Mouse (Mus musculus): ENCODE data around the gene Pigb. TPM values are rescaled to one million over a fixed set of nuclear protein-coding genes. Genes with fewer than 3 reads are reported as not detected.

Gene Pigb
- polyA plus RNA-seq, 1 experiment = 5.1 TPM

DNA sequence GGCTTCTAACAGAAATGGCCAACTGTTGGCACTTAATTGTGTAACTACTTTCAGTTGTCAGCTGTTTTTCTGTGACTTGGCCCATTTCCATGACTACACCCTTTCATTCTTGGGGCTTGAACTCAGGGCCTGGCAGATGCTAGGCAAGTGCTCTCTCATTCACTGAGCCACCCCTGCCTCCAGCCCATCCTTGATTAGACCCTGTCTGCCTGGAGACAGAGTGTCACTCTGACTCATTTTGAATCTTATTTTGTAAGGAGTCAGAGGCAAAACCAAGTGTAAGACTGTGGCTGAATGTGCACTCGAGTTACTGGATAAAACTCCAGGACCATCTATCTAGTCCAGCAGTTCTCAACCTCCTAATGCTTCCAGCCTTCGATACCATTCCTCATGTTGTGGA is 7.7 kb upstream of the Pigb start:
- Histone ChIP-seq H3K27me3 (ENCODE audit: control insufficient read depth, insufficient read depth, low read length) (no peaks in the 10 kb centered on the region), H3K4me3 (ENCODE audit: control insufficient read depth, low read depth, low read length) (no peak overlapping the region), H3K36me3 (ENCODE audit: control insufficient read depth, insufficient read depth, low read length) (no peaks in the 10 kb centered on the region), H3K4me1 (ENCODE audit: control insufficient read depth, insufficient read depth, low read length) (peaks cover 3% of the 10 kb centered on the region; the same call in 1 of the 2 replicates), H3K27ac (ENCODE audit: control insufficient read depth, insufficient read depth, low read depth, low read length) (no peak overlapping the region)
- TF ChIP-seq POLR2A (IDR thresholded peaks at IDR 0.05; ENCODE audit: control insufficient read depth, low read depth, low read length) (no peak), CTCF (IDR thresholded peaks at IDR 0.05; ENCODE audit: control insufficient read depth, insufficient read depth, insufficient replicate concordance, low read depth, low read length) (no peak)

DNA sequence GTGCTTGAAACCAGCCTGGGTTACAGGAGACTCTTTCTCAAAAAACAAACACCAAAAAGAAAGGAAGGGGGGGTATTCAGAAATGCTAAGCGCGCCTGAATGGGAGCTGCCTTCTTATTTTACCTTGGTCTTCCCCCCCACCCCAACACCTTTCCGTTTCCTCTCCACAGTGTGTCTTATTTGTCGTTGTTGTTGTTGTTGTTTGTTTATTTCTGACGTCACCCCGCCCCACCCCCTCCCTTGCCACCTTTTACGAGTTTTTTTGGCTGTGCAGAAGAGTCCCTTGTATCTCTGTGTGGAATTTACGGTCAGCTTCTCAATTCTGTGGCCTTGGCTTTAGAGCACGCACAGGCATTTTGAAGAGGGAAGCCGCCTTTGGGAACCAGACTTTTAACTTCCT is 5.5 kb upstream of the Pigb start:
- Histone ChIP-seq H3K4me3 (ENCODE audit: control insufficient read depth, low read depth, low read length) (no peak overlapping the region), H3K27me3 (ENCODE audit: control insufficient read depth, insufficient read depth, low read length) (no peaks in the 10 kb centered on the region), H3K36me3 (ENCODE audit: control insufficient read depth, insufficient read depth, low read length) (no peaks in the 10 kb centered on the region), H3K4me1 (ENCODE audit: control insufficient read depth, insufficient read depth, low read length) (peaks cover 3% of the 10 kb centered on the region; the same call in 1 of the 2 replicates), H3K27ac (ENCODE audit: control insufficient read depth, insufficient read depth, low read depth, low read length) (no peak overlapping the region)
- TF ChIP-seq POLR2A (IDR thresholded peaks at IDR 0.05; ENCODE audit: control insufficient read depth, low read depth, low read length) (no peak), CTCF (IDR thresholded peaks at IDR 0.05; ENCODE audit: control insufficient read depth, insufficient read depth, insufficient replicate concordance, low read depth, low read length) (no peak)

DNA sequence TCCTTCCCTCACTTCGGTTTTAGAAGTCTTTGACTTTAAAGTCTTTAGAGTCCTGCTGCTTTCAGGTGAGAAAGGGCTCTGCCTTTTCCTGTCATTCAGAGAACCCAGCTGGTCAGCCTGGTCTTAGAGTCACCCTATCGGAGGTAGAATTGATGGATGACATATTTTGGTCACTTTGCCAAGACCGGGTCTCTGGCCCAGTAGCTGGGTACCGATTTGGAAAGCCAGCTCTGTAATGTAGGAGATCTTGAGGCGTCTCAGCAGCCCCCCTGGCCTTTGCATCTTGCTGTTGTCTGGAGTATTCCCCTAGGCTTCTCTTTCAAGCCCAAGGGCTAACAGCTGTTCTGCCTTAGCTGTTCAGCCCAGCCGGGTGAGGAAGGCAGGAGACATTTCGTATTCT is 5.0 kb upstream of the Pigb start:
- H3K27ac ChIP-seq (ENCODE audit: control insufficient read depth, insufficient read depth, low read depth, low read length) = no peak overlapping the region
- no peaks in the 10 kb centered on the region for H3K27me3 ChIP-seq (ENCODE audit: control insufficient read depth, insufficient read depth, low read length)
- peaks cover 7% of the 10 kb centered on the region; the same call in 1 of the 2 replicates for H3K4me1 ChIP-seq (ENCODE audit: control insufficient read depth, insufficient read depth, low read length)
- no peaks in the 10 kb centered on the region for H3K36me3 ChIP-seq (ENCODE audit: control insufficient read depth, insufficient read depth, low read length)
- TF ChIP-seq CTCF (IDR thresholded peaks at IDR 0.05; ENCODE audit: control insufficient read depth, insufficient read depth, insufficient replicate concordance, low read depth, low read length) (no peak), POLR2A (IDR thresholded peaks at IDR 0.05; ENCODE audit: control insufficient read depth, low read depth, low read length) (no peak)
- H3K4me3 ChIP-seq (ENCODE audit: control insufficient read depth, low read depth, low read length) = peak overlapping the region; percentile 19

DNA sequence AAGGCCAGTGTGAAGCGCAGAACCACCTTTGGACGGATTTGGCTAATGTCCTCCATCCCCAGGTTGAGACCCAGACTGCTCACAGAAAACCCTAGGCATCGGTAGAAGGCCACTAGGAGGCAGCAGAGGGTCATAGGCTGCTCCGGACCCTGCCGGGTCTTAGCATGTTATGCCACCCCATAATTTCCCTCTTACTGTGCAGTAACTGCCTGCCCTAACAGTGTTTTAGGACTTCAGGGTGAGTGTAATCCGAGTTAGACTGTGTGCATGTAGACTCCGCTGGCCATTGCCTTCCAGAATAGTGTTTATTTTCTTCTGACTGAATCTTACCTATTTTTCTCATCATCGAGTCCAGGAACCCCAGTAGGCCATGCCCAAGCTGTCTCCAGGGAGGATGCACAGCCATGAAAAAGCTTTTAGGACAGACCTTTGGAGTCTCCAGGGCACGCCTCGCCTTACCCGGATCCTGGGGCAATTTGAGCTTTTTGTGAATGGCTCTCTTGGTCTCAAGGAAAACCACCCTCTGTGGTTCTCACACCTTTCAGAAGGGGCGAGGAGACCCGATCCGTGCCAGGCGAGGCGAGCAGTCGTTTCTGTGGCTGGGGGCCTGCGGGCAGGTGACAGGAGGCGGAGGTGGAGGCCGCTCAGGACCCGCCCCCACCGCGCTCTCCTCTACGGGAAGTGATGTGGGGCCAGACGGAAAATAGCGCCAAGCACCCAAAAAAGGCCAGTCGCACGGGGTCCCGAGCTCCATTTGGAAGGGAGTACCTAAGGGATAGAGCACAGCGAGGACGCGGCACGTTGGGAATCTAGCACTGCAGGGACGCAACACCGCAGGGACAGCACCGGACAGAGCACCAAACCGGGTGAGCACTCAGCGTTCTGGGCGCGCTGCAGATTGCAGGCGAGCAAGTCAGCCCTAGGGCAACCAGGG is 4.2 kb upstream of the Pigb start, which contains the start of gene Rab27a:
Rab27a (plus strand) TSS at position 709 of the 934 bp plus-strand sequence.
- H3K4me3 ChIP-seq (ENCODE audit: control insufficient read depth, low read depth, low read length) = peak within 1 kb of the TSS; percentile 19
- peaks cover 7% of the 10 kb centered on the region; the same call in 1 of the 2 replicates for H3K4me1 ChIP-seq (ENCODE audit: control insufficient read depth, insufficient read depth, low read length)
- H3K36me3 ChIP-seq (ENCODE audit: control insufficient read depth, insufficient read depth, low read length) = no peaks in the 10 kb centered on the region
- peak; percentile 82; the same call in 1 of the 2 replicates for TF ChIP-seq CTCF (IDR thresholded peaks at IDR 0.05; ENCODE audit: control insufficient read depth, insufficient read depth, insufficient replicate concordance, low read depth, low read length)
- no peak for TF ChIP-seq POLR2A (IDR thresholded peaks at IDR 0.05; ENCODE audit: control insufficient read depth, low read depth, low read length)
- no peak within 1 kb of the TSS for H3K27ac ChIP-seq (ENCODE audit: control insufficient read depth, insufficient read depth, low read depth, low read length)
- no peaks in the 10 kb centered on the region for H3K27me3 ChIP-seq (ENCODE audit: control insufficient read depth, insufficient read depth, low read length)

DNA sequence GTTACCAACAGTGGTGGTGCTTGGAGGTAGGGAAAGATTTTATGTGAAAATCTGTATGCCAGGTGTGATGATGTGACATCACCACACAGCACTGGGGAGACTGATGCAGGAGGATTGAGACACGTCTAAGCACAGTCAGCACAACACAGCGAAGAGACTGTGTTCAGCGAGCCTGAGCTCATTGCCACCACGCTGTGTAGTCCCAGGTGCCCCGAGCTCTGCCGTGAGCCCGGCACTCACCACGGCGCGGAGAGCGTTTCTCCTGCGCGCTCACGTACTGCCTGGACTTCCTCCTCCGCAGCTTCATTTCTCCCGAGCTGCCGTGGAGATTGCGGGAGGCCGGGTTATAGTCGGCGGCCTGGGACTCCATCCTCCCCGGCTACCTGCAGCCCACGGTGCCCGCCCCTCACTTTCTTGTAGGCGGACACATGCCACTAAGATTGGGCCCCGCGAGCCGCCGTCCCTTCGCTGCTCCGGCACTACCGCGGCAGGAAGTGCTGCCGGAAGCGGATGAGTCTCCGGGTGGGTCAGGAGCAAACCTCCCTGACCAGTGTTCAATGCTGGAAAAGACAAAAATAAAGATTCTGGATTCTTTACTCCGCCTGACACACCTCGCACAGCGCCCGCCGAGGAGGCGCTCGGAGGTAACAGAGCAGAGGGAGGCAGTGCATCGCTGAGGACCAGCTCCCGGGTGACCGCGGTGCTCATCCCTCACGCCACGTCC is 794 bp downstream of the Pigb start:
- Histone ChIP-seq H3K27ac (ENCODE audit: control insufficient read depth, insufficient read depth, low read depth, low read length) (peak overlapping the region; percentile 71), H3K36me3 (ENCODE audit: control insufficient read depth, insufficient read depth, low read length) (no peaks in the 10 kb centered on the region), H3K4me1 (ENCODE audit: control insufficient read depth, insufficient read depth, low read length) (peaks cover 8% of the 10 kb centered on the region; the same call in 1 of the 2 replicates), H3K27me3 (ENCODE audit: control insufficient read depth, insufficient read depth, low read length) (no peaks in the 10 kb centered on the region), H3K4me3 (ENCODE audit: control insufficient read depth, low read depth, low read length) (peak overlapping the region; percentile 96)
- TF ChIP-seq CTCF (IDR thresholded peaks at IDR 0.05; ENCODE audit: control insufficient read depth, insufficient read depth, insufficient replicate concordance, low read depth, low read length) (no peak), POLR2A (IDR thresholded peaks at IDR 0.05; ENCODE audit: control insufficient read depth, low read depth, low read length) (peak; percentile 73)

DNA sequence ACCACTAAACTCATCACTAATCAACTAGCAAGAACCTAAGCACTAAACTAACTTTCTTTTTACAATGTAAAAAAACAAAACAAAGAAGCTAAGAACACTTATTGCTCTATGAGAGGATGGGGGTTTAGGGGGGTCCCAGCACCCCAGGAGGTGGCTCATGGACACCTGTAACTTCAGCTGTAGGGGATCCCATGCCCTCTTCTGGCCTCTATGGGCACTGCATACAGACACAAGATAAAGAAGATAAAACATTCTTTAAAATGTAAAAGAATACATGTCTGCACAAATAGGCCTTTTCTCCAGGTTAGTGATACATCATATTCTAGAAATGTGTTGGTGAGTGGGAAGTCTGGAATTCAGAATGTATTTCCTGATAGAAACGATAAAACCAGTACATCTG is 6.8 kb downstream of the Pigb start:
- no peak for TF ChIP-seq POLR2A (IDR thresholded peaks at IDR 0.05; ENCODE audit: control insufficient read depth, low read depth, low read length)
- TF ChIP-seq CTCF (IDR thresholded peaks at IDR 0.05; ENCODE audit: control insufficient read depth, insufficient read depth, insufficient replicate concordance, low read depth, low read length) = no peak
- no peaks in the 10 kb centered on the region for H3K27me3 ChIP-seq (ENCODE audit: control insufficient read depth, insufficient read depth, low read length)
- H3K27ac ChIP-seq (ENCODE audit: control insufficient read depth, insufficient read depth, low read depth, low read length) = no peak overlapping the region
- no peaks in the 10 kb centered on the region for H3K4me1 ChIP-seq (ENCODE audit: control insufficient read depth, insufficient read depth, low read length)
- H3K4me3 ChIP-seq (ENCODE audit: control insufficient read depth, low read depth, low read length) = no peak overlapping the region
- H3K36me3 ChIP-seq (ENCODE audit: control insufficient read depth, insufficient read depth, low read length) = peaks cover 1% of the 10 kb centered on the region; the same call in 1 of the 2 replicates

DNA sequence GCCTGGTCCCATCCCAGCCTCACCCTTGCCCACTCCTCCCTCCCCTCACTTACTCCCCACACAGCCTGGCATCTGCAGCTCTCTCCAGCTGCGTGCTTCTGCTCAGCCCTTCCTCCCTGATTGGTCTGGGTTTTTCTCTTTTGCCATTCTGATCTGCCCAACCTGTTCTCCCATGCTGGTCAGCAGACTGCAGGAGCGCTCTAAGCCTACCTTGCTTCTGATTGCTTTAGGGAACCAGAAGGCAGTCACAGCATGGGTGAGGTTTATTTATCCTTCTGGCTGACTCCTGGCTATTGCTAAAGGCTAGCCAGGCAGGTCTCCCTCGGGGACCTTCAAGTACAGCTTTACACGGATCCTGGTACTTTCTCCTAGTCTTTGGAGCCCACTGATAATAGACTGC is 8.8 kb downstream of the Pigb start:
- Histone ChIP-seq H3K4me1 (ENCODE audit: control insufficient read depth, insufficient read depth, low read length) (no peaks in the 10 kb centered on the region), H3K27me3 (ENCODE audit: control insufficient read depth, insufficient read depth, low read length) (no peaks in the 10 kb centered on the region), H3K27ac (ENCODE audit: control insufficient read depth, insufficient read depth, low read depth, low read length) (no peak overlapping the region), H3K36me3 (ENCODE audit: control insufficient read depth, insufficient read depth, low read length) (peaks cover 1% of the 10 kb centered on the region; the same call in 1 of the 2 replicates), H3K4me3 (ENCODE audit: control insufficient read depth, low read depth, low read length) (no peak overlapping the region)
- TF ChIP-seq POLR2A (IDR thresholded peaks at IDR 0.05; ENCODE audit: control insufficient read depth, low read depth, low read length) (no peak), CTCF (IDR thresholded peaks at IDR 0.05; ENCODE audit: control insufficient read depth, insufficient read depth, insufficient replicate concordance, low read depth, low read length) (no peak)
